Mouse (Mus musculus): ENCODE results near the gene Prdm2. TPM values are rescaled to one million over a fixed set of nuclear protein-coding genes. Genes with fewer than 3 reads are reported as not detected.

Gene Prdm2
- total and polyA plus RNA-seq, 3 experiments: 4.3 to 13.5 TPM; not detected in 1

GRCm38 (mm10) chr4:143140940-143141339 lies 71.9 kb downstream of the Prdm2 start:
- Histone ChIP-seq H3K36me3 (ENCODE audit: control insufficient read depth in 1 of 2, insufficient read depth in 2 of 2, low read length in 2 of 2) (peaks cover 15 to 16% of the 10 kb centered on the region in 2 experiments), H3K27ac (ENCODE audit: control insufficient read depth, low read depth, low read length) (no peak overlapping the region), H3K4me3 (ENCODE audit: control insufficient read depth in 1 of 2, insufficient read depth in 1 of 2, low read depth in 2 of 2, low read length in 2 of 2) (no peak overlapping the region), H3K9ac (ENCODE audit: control insufficient read depth, low read depth, low read length, poor library complexity, severe bottlenecking) (no peak overlapping the region), H3K4me1 (ENCODE audit: control insufficient read depth in 1 of 2, insufficient read depth in 2 of 2, low read length in 2 of 2) (peaks cover 8 to 11% of the 10 kb centered on the region in 2 experiments), H3K79me2 (ENCODE audit: control insufficient read depth, insufficient read depth, low read length, poor library complexity) (peaks cover 9% of the 10 kb centered on the region), H3K9me3 (replicated peaks; ENCODE audit: insufficient read depth, low read length) (no peaks in the 10 kb centered on the region), H3K27me3 (ENCODE audit: control insufficient read depth in 1 of 2, insufficient read depth in 2 of 2, low read length in 2 of 2) (no peaks in the 10 kb centered on the region)
- no peak for DNase-seq (ENCODE audit: low read depth, low spot score)
- TF ChIP-seq RCOR1 (IDR thresholded peaks at IDR 0.05; ENCODE audit: low read depth, low read length): no peak
- no peak for TF ChIP-seq JUND (IDR thresholded peaks at IDR 0.05; ENCODE audit: low read depth, low read length)
- TF ChIP-seq EP300 (IDR thresholded peaks at IDR 0.05; ENCODE audit: low read depth in 1 of 2, low read length in 2 of 2): no peak
- TF ChIP-seq NRF1 (IDR thresholded peaks at IDR 0.05; ENCODE audit: insufficient read depth, low read depth, low read length, poor library complexity, severe bottlenecking): no peak
- TF ChIP-seq ETS1 (IDR thresholded peaks at IDR 0.05; ENCODE audit: low read depth, low read length): no peak
- TF ChIP-seq SMC3 (IDR thresholded peaks at IDR 0.05; ENCODE audit: low read depth, low read length): no peak
- no peak for TF ChIP-seq SIN3A (IDR thresholded peaks at IDR 0.05; ENCODE audit: low read length)
- no peak for TF ChIP-seq HCFC1 (IDR thresholded peaks at IDR 0.05; ENCODE audit: low read depth, low read length)
- TF ChIP-seq E2F4 (IDR thresholded peaks at IDR 0.05; ENCODE audit: borderline replicate concordance, low read depth, low read length): no peak
- TF ChIP-seq TBP (IDR thresholded peaks at IDR 0.05; ENCODE audit: low read depth, low read length): no peak
- no peak for TF ChIP-seq MYB (IDR thresholded peaks at IDR 0.05; ENCODE audit: low read depth, low read length)
- TF ChIP-seq KAT2A (conservative IDR thresholded peaks at IDR 0.05; ENCODE audit: low read depth, low read length): no peak
- no peak for TF ChIP-seq RAD21 (IDR thresholded peaks at IDR 0.05; ENCODE audit: low read depth, low read length)
- TF ChIP-seq ZC3H11A (IDR thresholded peaks at IDR 0.05; ENCODE audit: low read depth, low read length): no peak
- TF ChIP-seq CHD2 (IDR thresholded peaks at IDR 0.05; ENCODE audit: low read length): no peak

GRCm38 (mm10) chr4:143132433-143132832 lies 80.4 kb downstream of the Prdm2 start:
- Histone ChIP-seq H3K9ac (ENCODE audit: control insufficient read depth, low read depth, low read length, poor library complexity, severe bottlenecking) (no peak overlapping the region), H3K4me1 (ENCODE audit: control insufficient read depth in 1 of 2, insufficient read depth in 2 of 2, low read length in 2 of 2) (no peaks in the 10 kb centered on the region), H3K27me3 (ENCODE audit: control insufficient read depth in 1 of 2, insufficient read depth in 2 of 2, low read length in 2 of 2) (no peaks in the 10 kb centered on the region), H3K79me2 (ENCODE audit: control insufficient read depth, insufficient read depth, low read length, poor library complexity) (no peaks in the 10 kb centered on the region), H3K9me3 (replicated peaks; ENCODE audit: insufficient read depth, low read length) (no peaks in the 10 kb centered on the region), H3K27ac (ENCODE audit: control insufficient read depth, low read depth, low read length) (no peak overlapping the region), H3K36me3 (ENCODE audit: control insufficient read depth in 1 of 2, insufficient read depth in 2 of 2, low read length in 2 of 2) (peaks cover 0 to 7% of the 10 kb centered on the region in 2 experiments; a peak in 2 of 4 replicates), H3K4me3 (ENCODE audit: control insufficient read depth in 1 of 2, insufficient read depth in 1 of 2, low read depth in 2 of 2, low read length in 2 of 2) (no peak overlapping the region)
- TF ChIP-seq SMC3 (IDR thresholded peaks at IDR 0.05; ENCODE audit: low read depth, low read length) (no peak), TCF12 (IDR thresholded peaks at IDR 0.05; ENCODE audit: low read depth, low read length) (no peak), MYB (IDR thresholded peaks at IDR 0.05; ENCODE audit: low read depth, low read length) (no peak), MEF2A (IDR thresholded peaks at IDR 0.05; ENCODE audit: extremely low read depth, insufficient replicate concordance, low read depth, low read length, poor library complexity, severe bottlenecking) (no peak), JUND (IDR thresholded peaks at IDR 0.05; ENCODE audit: low read depth, low read length) (no peak), BHLHE40 (IDR thresholded peaks at IDR 0.05; ENCODE audit: borderline replicate concordance, low read depth, low read length) (no peak), TAL1 (IDR thresholded peaks at IDR 0.05; ENCODE audit: low read length) (no peak), USF2 (IDR thresholded peaks at IDR 0.05; ENCODE audit: borderline replicate concordance in 1 of 2, insufficient read depth in 1 of 2, low read depth in 1 of 2, low read length in 2 of 2) (no peak), GATA1 (IDR thresholded peaks at IDR 0.05; ENCODE audit: low read depth, low read length) (no peak)
- no peak for DNase-seq (ENCODE audit: low read depth, low spot score)

Data from MEL (cell line).